Mouse (Mus musculus): ENCODE results near the gene Ankfy1. TPM values are rescaled to one million over a fixed set of nuclear protein-coding genes. Genes with fewer than 3 reads are reported as not detected.

Ankfy1 gene
- total and polyA plus RNA-seq, 2 experiments from 2014 or later: 15.7 to 55.8 TPM

DNA sequence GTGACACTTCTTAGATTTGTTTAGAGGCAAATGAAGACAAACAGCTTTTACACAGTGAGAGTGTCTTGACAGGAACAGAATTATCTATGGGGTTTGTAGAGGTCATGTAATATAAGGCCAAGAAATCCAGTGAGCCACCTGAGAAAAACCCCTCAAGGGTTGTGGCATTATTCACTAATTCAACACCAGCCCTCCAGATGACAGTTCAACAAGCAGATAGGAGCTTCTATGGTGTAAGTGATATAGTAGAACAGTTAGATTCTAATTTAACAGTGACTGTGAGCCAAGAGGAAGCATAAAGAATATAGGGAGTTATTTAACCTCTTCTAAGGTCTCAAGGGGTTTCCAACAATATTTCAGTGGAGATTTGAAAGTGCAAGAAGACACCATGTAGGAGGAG lies 108.3 kb downstream of the Ankfy1 start:
- H3K27ac ChIP-seq (ENCODE audit: low read depth, low read length): no peak overlapping the region
- H3K9ac ChIP-seq: no peak overlapping the region
- H3K9me3 ChIP-seq (ENCODE audit: low read length): no peaks in the 10 kb centered on the region
- H3K4me3 ChIP-seq (ENCODE audit: low read depth, low read length): no peak overlapping the region
- H3K4me2 ChIP-seq (ENCODE audit: low read depth): no peak overlapping the region
- H3K27me3 ChIP-seq (ENCODE audit: insufficient read depth, low read length): no peaks in the 10 kb centered on the region
- no peak for DNase-seq
- H3K36me3 ChIP-seq (ENCODE audit: insufficient read depth): no peaks in the 10 kb centered on the region
- no peak for ATAC-seq
- H3K4me1 ChIP-seq (ENCODE audit: insufficient read depth): peaks cover 5% of the 10 kb centered on the region
- no peak for TF ChIP-seq CTCF (IDR thresholded peaks at IDR 0.05; ENCODE audit: low read depth)

DNA sequence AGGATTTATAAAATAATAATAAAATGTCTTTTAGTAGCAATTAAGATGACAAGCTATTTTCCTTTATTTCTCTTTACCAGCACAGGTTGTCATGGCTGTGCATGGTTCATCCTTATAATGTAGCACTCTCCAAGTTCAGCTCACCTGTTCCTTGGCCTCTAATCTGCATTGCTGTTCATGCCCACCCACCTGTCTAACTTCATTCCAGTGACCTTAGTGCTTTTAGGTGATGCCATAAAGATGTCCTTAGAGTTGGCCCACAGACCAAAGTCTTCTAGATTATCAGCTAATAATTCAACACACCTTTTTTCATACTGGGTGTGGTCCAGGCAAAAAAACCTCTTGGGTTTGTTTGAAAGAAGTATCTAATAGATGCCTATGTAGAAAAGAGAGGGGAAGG lies 111.4 kb downstream of the Ankfy1 start:
- TF ChIP-seq CTCF (IDR thresholded peaks at IDR 0.05; ENCODE audit: low read depth): no peak

DNA sequence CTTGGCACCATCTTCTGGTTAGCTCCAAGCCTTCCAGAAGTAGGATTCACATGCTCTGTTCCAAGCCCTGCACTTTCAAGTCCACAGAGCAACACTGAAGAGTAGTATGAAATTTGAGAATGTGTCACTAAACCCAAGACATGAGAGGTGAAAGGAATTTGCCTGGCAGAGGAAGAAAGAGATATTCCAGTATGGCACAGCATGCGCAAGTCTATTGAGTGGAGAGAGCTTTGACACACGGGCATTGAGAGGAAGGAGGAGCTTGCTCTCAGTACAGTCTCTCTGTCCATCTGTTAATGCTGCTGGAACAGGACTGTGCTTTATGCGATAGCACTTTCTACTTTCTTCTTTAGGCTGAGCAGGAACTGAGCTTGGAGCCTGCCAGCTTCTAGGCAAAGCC lies 113.2 kb downstream of the Ankfy1 start:
- Histone ChIP-seq H3K4me2 (ENCODE audit: low read depth) (no peak overlapping the region), H3K4me3 (ENCODE audit: low read depth, low read length) (no peak overlapping the region), H3K27me3 (ENCODE audit: insufficient read depth, low read length) (no peaks in the 10 kb centered on the region), H3K9ac (no peak overlapping the region), H3K36me3 (ENCODE audit: insufficient read depth) (no peaks in the 10 kb centered on the region), H3K27ac (ENCODE audit: low read depth, low read length) (no peak overlapping the region), H3K9me3 (ENCODE audit: low read length) (no peaks in the 10 kb centered on the region), H3K4me1 (ENCODE audit: insufficient read depth) (no peaks in the 10 kb centered on the region; the same call in 1 of the 2 replicates)
- 75% methylated on average over 3 of the region's 3 CpGs for WGBS
- TF ChIP-seq CTCF (IDR thresholded peaks at IDR 0.05; ENCODE audit: low read depth): no peak
- DNase-seq (no peak), ATAC-seq (no peak)

More for the DNA sequence above, 111.4 kb downstream of the Ankfy1 start:
- no peak overlapping the region for H3K9ac ChIP-seq
- H3K4me3 ChIP-seq (ENCODE audit: low read depth, low read length): no peak overlapping the region
- peaks cover 5% of the 10 kb centered on the region for H3K4me1 ChIP-seq (ENCODE audit: insufficient read depth)
- no peak for ATAC-seq
- no peak overlapping the region for H3K4me2 ChIP-seq (ENCODE audit: low read depth)
- H3K27me3 ChIP-seq (ENCODE audit: insufficient read depth, low read length): no peaks in the 10 kb centered on the region
- H3K27ac ChIP-seq (ENCODE audit: low read depth, low read length): no peak overlapping the region
- H3K36me3 ChIP-seq (ENCODE audit: insufficient read depth): no peaks in the 10 kb centered on the region
- no peak for DNase-seq
- no peaks in the 10 kb centered on the region for H3K9me3 ChIP-seq (ENCODE audit: low read length)

DNA sequence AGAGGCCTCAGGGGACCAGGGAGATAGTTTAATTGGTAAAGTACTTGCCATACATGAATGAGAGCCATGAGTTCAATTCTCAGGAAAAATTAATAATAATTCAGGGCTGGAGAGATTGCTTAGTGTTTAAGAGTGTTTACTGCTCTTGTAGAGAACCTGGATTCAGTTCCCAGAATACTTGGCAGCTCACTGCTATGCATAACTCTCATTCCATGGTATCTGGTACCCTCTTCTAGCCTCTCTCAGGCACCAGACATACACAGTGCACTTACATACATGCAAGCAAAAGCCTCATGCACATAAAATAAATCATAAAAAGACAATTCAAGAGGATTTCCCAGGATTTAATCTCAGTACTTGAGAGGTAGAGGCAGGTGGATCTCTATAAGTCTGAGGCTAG lies 114.8 kb downstream of the Ankfy1 start:
- H3K36me3 ChIP-seq (ENCODE audit: insufficient read depth): no peaks in the 10 kb centered on the region
- no peak overlapping the region for H3K4me2 ChIP-seq (ENCODE audit: low read depth)
- H3K27me3 ChIP-seq (ENCODE audit: insufficient read depth, low read length): no peaks in the 10 kb centered on the region
- no peaks in the 10 kb centered on the region for H3K9me3 ChIP-seq (ENCODE audit: low read length)
- ATAC-seq (no peak), DNase-seq (no peak)
- H3K4me1 ChIP-seq (ENCODE audit: insufficient read depth): no peaks in the 10 kb centered on the region
- no peak overlapping the region for H3K4me3 ChIP-seq (ENCODE audit: low read depth, low read length)
- H3K27ac ChIP-seq (ENCODE audit: low read depth, low read length): no peak overlapping the region
- TF ChIP-seq CTCF (IDR thresholded peaks at IDR 0.05; ENCODE audit: low read depth): no peak
- H3K9ac ChIP-seq: no peak overlapping the region

DNA sequence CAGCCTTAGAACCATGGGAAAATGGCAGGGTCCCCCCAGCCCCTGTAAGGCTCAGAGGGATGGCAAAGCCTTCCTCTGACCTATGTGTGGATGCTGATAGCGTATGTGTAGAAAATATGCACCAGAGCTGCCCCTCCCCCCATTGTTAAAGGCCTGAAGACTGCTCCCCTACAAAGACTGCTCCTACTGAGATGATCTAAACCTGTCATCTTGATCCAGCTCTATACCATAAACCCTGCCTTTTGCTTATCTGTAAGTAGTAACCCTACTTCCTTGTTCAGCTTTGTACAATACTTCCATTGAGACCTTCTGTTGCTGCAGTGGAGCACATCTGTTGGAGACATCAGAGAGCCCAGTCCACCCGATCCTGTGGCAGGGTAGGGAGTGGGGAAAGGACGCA lies 115.4 kb downstream of the Ankfy1 start:
- Histone ChIP-seq H3K36me3 (ENCODE audit: insufficient read depth) (no peaks in the 10 kb centered on the region), H3K4me1 (ENCODE audit: insufficient read depth) (no peaks in the 10 kb centered on the region), H3K9me3 (ENCODE audit: low read length) (no peaks in the 10 kb centered on the region), H3K27ac (ENCODE audit: low read depth, low read length) (no peak overlapping the region), H3K4me3 (ENCODE audit: low read depth, low read length) (no peak overlapping the region), H3K27me3 (ENCODE audit: insufficient read depth, low read length) (no peaks in the 10 kb centered on the region), H3K9ac (no peak overlapping the region), H3K4me2 (ENCODE audit: low read depth) (no peak overlapping the region)
- no peak for ATAC-seq
- no peak for TF ChIP-seq CTCF (IDR thresholded peaks at IDR 0.05; ENCODE audit: low read depth)
- WGBS: 93% methylated on average over 3 of the region's 3 CpGs
- DNase-seq: no peak

DNA sequence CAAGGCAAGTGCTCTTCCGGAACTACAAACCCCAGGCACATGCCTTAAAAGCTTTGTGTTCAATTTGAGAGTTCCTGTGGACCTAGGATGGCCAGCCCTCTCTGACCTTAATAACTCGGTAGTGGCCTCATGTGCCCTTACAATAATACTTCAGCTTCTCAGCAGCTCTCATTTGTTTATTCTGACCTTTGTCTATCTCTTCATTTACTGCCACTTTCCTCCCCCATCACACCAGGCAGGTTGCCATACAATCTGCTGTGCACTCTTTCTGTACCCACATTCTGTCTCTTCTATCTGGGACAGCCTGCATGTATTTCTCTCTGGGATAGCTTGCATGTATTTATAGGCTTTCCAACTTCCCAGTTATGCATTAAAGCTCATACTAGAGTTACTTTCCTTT lies 116.8 kb downstream of the Ankfy1 start:
- Histone ChIP-seq H3K36me3 (ENCODE audit: insufficient read depth) (no peaks in the 10 kb centered on the region), H3K9me3 (ENCODE audit: low read length) (no peaks in the 10 kb centered on the region), H3K27ac (ENCODE audit: low read depth, low read length) (no peak overlapping the region), H3K4me2 (ENCODE audit: low read depth) (no peak overlapping the region), H3K9ac (no peak overlapping the region), H3K4me1 (ENCODE audit: insufficient read depth) (no peaks in the 10 kb centered on the region), H3K27me3 (ENCODE audit: insufficient read depth, low read length) (no peaks in the 10 kb centered on the region), H3K4me3 (ENCODE audit: low read depth, low read length) (no peak overlapping the region)
- TF ChIP-seq CTCF (IDR thresholded peaks at IDR 0.05; ENCODE audit: low read depth): no peak
- peak; percentile 31 for DNase-seq
- WGBS: 74% methylated on average over 2 of the region's 2 CpGs
- no peak for ATAC-seq

DNA sequence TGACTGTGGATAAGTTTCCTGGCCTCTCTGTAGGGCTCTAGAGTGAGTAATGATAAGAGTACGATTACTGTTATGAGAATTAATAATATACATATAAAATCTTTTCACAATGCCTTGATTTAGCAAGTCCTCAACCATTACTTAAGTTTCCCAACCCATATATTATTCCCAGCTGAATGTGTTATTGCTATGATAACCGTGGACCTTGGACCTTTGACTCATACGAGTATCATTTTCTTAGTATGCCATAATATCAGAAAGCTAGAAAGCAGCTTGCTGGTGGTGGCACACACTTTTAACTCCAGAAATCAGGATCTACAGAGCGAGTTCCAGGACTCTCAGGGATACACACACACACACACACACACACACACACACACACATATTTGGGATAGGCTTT lies 118.2 kb downstream of the Ankfy1 start:
- 92% methylated on average over 4 of the region's 4 CpGs for WGBS
- no peak for ATAC-seq

DNA sequence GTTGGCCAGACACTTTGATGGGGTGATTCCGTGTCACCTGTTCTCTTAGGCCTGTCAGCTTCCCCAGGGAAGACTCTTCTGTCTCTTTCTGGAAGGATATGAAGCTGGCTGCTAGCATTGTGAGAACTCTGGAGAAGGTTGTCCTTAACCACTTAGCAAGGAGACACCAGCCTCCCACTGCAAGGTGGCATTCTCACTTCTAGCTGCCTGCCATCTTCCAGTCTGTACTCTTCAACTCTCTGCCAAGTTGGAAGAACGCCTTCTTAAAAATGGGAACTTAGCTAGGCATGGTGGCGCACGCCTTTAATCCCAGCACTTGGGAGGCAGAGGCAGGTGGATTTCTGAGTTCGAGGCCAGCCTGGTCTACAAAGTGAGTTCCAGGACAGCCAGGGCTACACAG lies 123.9 kb downstream of the Ankfy1 start:
- no peaks in the 10 kb centered on the region for H3K9me3 ChIP-seq (ENCODE audit: low read length)
- TF ChIP-seq CTCF (IDR thresholded peaks at IDR 0.05; ENCODE audit: low read depth): no peak
- H3K36me3 ChIP-seq (ENCODE audit: insufficient read depth): peaks cover 5% of the 10 kb centered on the region; the same call in 1 of the 2 replicates
- no peaks in the 10 kb centered on the region for H3K27me3 ChIP-seq (ENCODE audit: insufficient read depth, low read length)
- H3K4me2 ChIP-seq (ENCODE audit: low read depth): no peak overlapping the region
- no peak overlapping the region for H3K9ac ChIP-seq
- no peaks in the 10 kb centered on the region for H3K4me1 ChIP-seq (ENCODE audit: insufficient read depth)
- ATAC-seq: no peak
- H3K27ac ChIP-seq (ENCODE audit: low read depth, low read length): no peak overlapping the region
- no peak for DNase-seq
- no peak overlapping the region for H3K4me3 ChIP-seq (ENCODE audit: low read depth, low read length)
- WGBS: 84% methylated on average over 5 of the region's 5 CpGs

More for the DNA sequence above, 118.2 kb downstream of the Ankfy1 start:
- TF ChIP-seq CTCF (IDR thresholded peaks at IDR 0.05; ENCODE audit: low read depth): no peak
- Histone ChIP-seq H3K4me1 (ENCODE audit: insufficient read depth) (no peaks in the 10 kb centered on the region), H3K27me3 (ENCODE audit: insufficient read depth, low read length) (no peaks in the 10 kb centered on the region), H3K27ac (ENCODE audit: low read depth, low read length) (no peak overlapping the region), H3K4me2 (ENCODE audit: low read depth) (no peak overlapping the region), H3K9ac (no peak overlapping the region), H3K4me3 (ENCODE audit: low read depth, low read length) (no peak overlapping the region), H3K36me3 (ENCODE audit: insufficient read depth) (no peaks in the 10 kb centered on the region), H3K9me3 (ENCODE audit: low read length) (no peaks in the 10 kb centered on the region)
- DNase-seq: no peak
